Mouse (Mus musculus) stomach, embryonic 14.5 days (tissue): Measurements from ENCODE around the gene Itga2. TPM values are rescaled to one million over a fixed set of nuclear protein-coding genes. Genes with fewer than 3 reads are reported as not detected.

Experiments
- ATAC-seq: fragments of 200-750 bp; cut with Nextera tagmentation; 2 replicates; pipeline ENCODE4 v1.8.0; 2017; ENCODE audit warnings: low read depth, moderate TSS enrichment; ENCODE audit not compliant: insufficient number of reproducible peaks, insufficient read depth, low FRiP score
- H3K27ac ChIP-seq: fragments of 300-500 bp; sonication (generic); 2 replicates; pipeline ENCODE4 v1.5.1; 2014; ENCODE audit warnings: mild to moderate bottlenecking, low read length, moderate library complexity, mixed read lengths
- H3K27me3 ChIP-seq: fragments of 300-500 bp; sonication (generic); 2 replicates; pipeline ENCODE4 v1.6.1; 2014; ENCODE audit warnings: low read length, control low read depth, mixed read lengths; ENCODE audit not compliant: control insufficient read depth, insufficient read depth
- H3K36me3 ChIP-seq: fragments of 300-500 bp; sonication (generic); 2 replicates; pipeline ENCODE4 v1.6.1; 2014; ENCODE audit warnings: mild to moderate bottlenecking, control low read depth, low read length, moderate library complexity, mixed read lengths; ENCODE audit not compliant: control insufficient read depth, insufficient read depth
- H3K4me1 ChIP-seq: fragments of 300-500 bp; sonication (generic); 2 replicates; pipeline ENCODE4 v1.6.1; 2014; ENCODE audit warnings: low read length, control low read depth, mixed read lengths; ENCODE audit not compliant: control insufficient read depth, insufficient read depth
- H3K4me2 ChIP-seq: fragments of 300-500 bp; sonication (generic); replicated peaks from 2 replicates; pipeline ENCODE4 v1.6.1; 2014; ENCODE audit warnings: low read depth, low read length, control low read depth
- H3K4me3 ChIP-seq: fragments of 300-500 bp; sonication (generic); 2 replicates; pipeline ENCODE4 v1.5.1; 2014; ENCODE audit warnings: low read depth, low read length, control low read depth
- H3K9ac ChIP-seq: fragments of 300-500 bp; sonication (generic); replicated peaks from 2 replicates; pipeline ENCODE4 v1.6.1; 2014; ENCODE audit warnings: low read depth, mild to moderate bottlenecking, control low read depth, low read length, moderate library complexity, mixed read lengths
- H3K9me3 ChIP-seq: fragments of 300-500 bp; sonication (generic); 2 replicates; pipeline ENCODE4 v1.6.1; 2016; ENCODE audit warnings: low read depth, low read length, control low read depth; ENCODE audit not compliant: control insufficient read depth
- WGBS: fragments of 180-500 bp; shearing (Covaris S2); extraction: QIAGEN DNeasy Blood & Tissue Kit; methylation state at CpG from one replicate; pipeline ENCODE4 v1.1.7; 2014; 5-methylcytosine and 5-hydroxymethylcytosine counted together
- polyA plus RNA-seq: library from polyadenylated mRNA; unstranded; fragments of >200 nt; fragmentation: Nextera tagmentation; extraction: Ambion mirVana; gene quantifications from 2 replicates; pipeline ENCODE4 v1.2.1, GENCODE M21; 2014

The Itga2 gene
- polyA plus RNA-seq, 1 experiment from 2014 or later: 9.2 TPM

GRCm38 (mm10) chr13:114895896-114896295 is 36.0 kb downstream of the Itga2 start:
- ATAC-seq: 0 out of 2 replicates have a peak, but pooled peaks have one; percentile 23
- H3K27me3 ChIP-seq: no peaks in the 10 kb centered on the region
- H3K27ac ChIP-seq: no peak overlapping the region
- no peak overlapping the region for H3K4me2 ChIP-seq
- no peak overlapping the region for H3K9ac ChIP-seq
- H3K36me3 ChIP-seq: no peaks in the 10 kb centered on the region
- no peaks in the 10 kb centered on the region for H3K9me3 ChIP-seq
- WGBS: 61% methylated on average over 7 of the region's 7 CpGs
- no peaks in the 10 kb centered on the region for H3K4me1 ChIP-seq
- H3K4me3 ChIP-seq: no peak overlapping the region

DNA sequence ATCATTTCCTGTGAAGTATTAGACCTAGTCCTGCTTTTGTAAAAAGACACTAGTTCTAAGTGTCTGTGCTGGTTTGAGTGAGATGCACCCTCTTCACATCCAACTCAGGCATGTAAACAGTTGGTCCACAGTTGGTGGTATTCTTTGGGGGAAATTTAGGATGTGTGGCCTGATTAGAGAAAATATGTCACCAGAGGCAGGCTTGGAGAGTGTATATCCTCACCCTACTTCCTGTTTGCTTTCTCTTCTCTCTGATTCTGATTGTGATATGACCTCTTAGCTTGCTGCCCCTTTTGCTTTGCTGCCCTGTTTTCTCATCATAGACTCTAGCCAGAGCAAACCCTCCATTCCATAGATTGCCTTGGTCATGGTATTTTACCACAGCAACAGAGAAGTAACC is 37.2 kb downstream of the Itga2 start:
- ATAC-seq: no peak

DNA sequence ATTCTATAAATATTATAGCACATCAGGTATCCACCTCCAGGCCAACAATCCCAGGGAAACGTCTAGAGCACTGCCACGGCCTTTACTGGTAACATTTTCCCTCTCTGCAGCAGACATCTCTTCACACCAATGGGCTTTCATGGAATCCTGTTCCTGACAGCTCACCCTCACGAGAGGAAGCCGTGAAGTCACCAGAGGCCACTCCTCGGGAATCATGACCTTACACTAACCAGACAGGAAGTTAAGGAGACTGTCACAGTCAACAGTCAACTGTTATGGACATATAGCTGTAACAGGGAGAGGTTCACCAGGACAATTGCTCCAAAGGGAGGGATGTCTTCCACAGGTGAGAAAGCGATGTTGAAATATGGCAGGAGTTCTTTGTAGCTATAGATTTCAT is 40.2 kb downstream of the Itga2 start:
- Histone ChIP-seq H3K27ac (no peak overlapping the region), H3K4me2 (no peak overlapping the region), H3K9me3 (no peaks in the 10 kb centered on the region), H3K9ac (no peak overlapping the region), H3K4me3 (no peak overlapping the region), H3K27me3 (no peaks in the 10 kb centered on the region), H3K4me1 (no peaks in the 10 kb centered on the region), H3K36me3 (no peaks in the 10 kb centered on the region)
- no peak for ATAC-seq
- WGBS: 55% methylated on average over 6 of the region's 6 CpGs

More for the DNA sequence above, 37.2 kb downstream of the Itga2 start:
- Histone ChIP-seq H3K4me1 (no peaks in the 10 kb centered on the region), H3K27me3 (no peaks in the 10 kb centered on the region), H3K4me2 (no peak overlapping the region), H3K9me3 (no peaks in the 10 kb centered on the region), H3K4me3 (no peak overlapping the region), H3K9ac (no peak overlapping the region), H3K36me3 (no peaks in the 10 kb centered on the region), H3K27ac (no peak overlapping the region)

GRCm38 (mm10) chr13:114887695-114888094 is 44.2 kb downstream of the Itga2 start:
- Histone ChIP-seq H3K4me2 (no peak overlapping the region), H3K36me3 (no peaks in the 10 kb centered on the region), H3K9me3 (no peaks in the 10 kb centered on the region), H3K4me1 (no peaks in the 10 kb centered on the region), H3K27me3 (no peaks in the 10 kb centered on the region), H3K27ac (no peak overlapping the region), H3K9ac (no peak overlapping the region), H3K4me3 (no peak overlapping the region)
- WGBS: 76% methylated on average over 6 of the region's 6 CpGs
- no peak for ATAC-seq

- ATAC-seq: no peak
These were observed 44.6 kb downstream of the Itga2 start for GRCm38 (mm10) chr13:114887293-114887692.

DNA sequence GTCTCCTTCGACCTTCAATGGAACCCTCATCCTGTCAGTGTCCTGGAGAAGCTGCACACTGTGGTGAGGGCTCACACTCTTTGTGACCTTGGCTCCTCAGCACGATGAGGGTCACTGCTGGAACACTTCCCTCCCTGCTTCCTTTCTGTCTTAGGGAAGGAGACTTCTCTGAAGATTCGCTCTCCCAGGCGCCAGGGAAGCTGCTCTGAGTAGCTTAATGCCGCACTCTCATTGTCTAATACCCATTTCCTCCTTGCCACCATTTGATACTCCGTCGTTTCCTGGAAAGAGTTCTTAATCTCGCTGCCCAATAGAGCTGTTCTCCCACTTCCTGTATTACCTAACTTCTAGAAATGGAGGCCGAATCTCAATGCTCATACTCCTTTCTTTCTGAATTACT is 46.7 kb downstream of the Itga2 start:
- Histone ChIP-seq H3K9me3 (no peaks in the 10 kb centered on the region), H3K9ac (no peak overlapping the region), H3K27ac (no peak overlapping the region), H3K36me3 (no peaks in the 10 kb centered on the region), H3K4me1 (no peaks in the 10 kb centered on the region), H3K4me2 (no peak overlapping the region), H3K4me3 (no peak overlapping the region), H3K27me3 (no peaks in the 10 kb centered on the region)
- 65% methylated on average over 9 of the region's 9 CpGs for WGBS
- no peak for ATAC-seq

More at GRCm38 (mm10) chr13:114887293-114887692, 44.6 kb downstream of the Itga2 start:
- Histone ChIP-seq H3K9me3 (no peaks in the 10 kb centered on the region), H3K27me3 (no peaks in the 10 kb centered on the region), H3K36me3 (no peaks in the 10 kb centered on the region), H3K27ac (no peak overlapping the region), H3K4me1 (no peaks in the 10 kb centered on the region), H3K4me2 (no peak overlapping the region), H3K9ac (no peak overlapping the region), H3K4me3 (no peak overlapping the region)
- WGBS: 84% methylated on average over 4 of the region's 4 CpGs

DNA sequence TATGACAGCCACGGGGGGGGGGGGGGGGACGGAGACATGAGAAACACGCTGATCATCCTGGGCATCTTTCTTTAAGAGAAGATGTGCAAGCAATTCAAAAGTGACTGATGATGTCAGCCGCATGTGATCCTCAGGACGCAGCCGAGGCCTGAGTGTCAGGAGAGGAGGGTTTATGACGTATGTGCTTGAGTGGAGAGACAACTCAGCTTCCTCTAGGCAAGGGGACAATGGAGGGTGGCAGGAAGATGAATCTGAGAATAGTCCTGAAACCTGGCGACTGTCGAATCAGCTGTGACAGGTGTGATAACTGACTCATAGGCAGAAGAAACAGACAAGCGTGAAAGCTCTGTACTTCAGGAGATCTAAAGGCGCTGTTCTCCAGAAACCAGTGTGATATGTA is 53.2 kb downstream of the Itga2 start:
- H3K9ac ChIP-seq: no peak overlapping the region
- no peak overlapping the region for H3K27ac ChIP-seq
- no peaks in the 10 kb centered on the region for H3K36me3 ChIP-seq
- WGBS: 66% methylated on average over 10 of the region's 11 CpGs
- no peaks in the 10 kb centered on the region for H3K27me3 ChIP-seq
- ATAC-seq: no peak
- H3K9me3 ChIP-seq: no peaks in the 10 kb centered on the region
- H3K4me1 ChIP-seq: no peaks in the 10 kb centered on the region
- no peak overlapping the region for H3K4me3 ChIP-seq
- H3K4me2 ChIP-seq: no peak overlapping the region

DNA sequence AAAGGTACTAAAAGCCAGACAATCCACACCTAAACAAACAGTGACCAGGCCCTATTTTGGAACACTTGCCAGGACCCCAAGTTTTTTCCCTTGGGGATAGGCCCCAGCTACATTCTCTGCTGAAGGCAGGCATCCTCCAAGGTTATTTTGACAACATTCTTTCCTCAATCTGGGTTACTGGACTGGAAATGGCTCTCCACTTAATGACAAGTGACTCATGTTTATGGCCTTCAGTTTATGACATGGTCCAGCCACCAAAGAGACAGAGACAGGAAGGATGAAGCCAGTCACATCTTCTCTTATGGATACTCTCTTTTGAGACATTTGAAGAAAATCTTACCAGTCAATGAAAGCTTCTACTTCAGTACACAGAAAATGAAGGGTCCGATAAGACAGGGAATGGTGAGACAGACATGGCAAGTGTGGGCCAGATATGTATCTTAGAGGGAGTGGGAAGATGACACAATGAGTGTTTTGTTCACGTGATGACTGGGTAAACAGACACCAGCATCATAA is 55.8 kb downstream of the Itga2 start:
- H3K9ac ChIP-seq: no peak overlapping the region
- H3K4me1 ChIP-seq: no peaks in the 10 kb centered on the region
- no peaks in the 10 kb centered on the region for H3K36me3 ChIP-seq
- no peak overlapping the region for H3K4me2 ChIP-seq
- H3K4me3 ChIP-seq: no peak overlapping the region
- 87% methylated on average over 2 of the region's 2 CpGs for WGBS
- no peaks in the 10 kb centered on the region for H3K9me3 ChIP-seq
- ATAC-seq: no peak
- no peak overlapping the region for H3K27ac ChIP-seq
- H3K27me3 ChIP-seq: no peaks in the 10 kb centered on the region

DNA sequence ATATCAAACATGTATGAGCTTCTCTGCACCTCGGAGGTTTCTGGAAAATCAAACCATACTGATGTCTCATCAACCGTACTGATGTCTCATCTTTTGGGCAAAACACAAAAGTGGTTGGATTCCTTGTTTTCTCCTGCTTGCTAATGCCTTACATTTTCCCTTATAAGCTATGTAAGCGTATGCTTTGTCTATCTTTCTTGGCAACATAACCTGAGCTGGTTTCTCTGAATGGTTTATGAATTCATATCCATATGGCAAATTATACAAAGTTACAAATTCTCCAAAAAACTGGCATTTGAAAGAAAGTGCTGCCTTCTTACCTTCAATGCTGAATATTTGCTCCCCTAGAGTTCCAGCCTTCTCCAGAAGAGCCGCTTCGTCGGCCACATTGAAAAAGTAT is 57.2 kb downstream of the Itga2 start:
- no peak overlapping the region for H3K9ac ChIP-seq
- no peaks in the 10 kb centered on the region for H3K4me1 ChIP-seq
- no peak overlapping the region for H3K4me3 ChIP-seq
- ATAC-seq: no peak
- H3K9me3 ChIP-seq: no peaks in the 10 kb centered on the region; the same call in 1 of the 2 replicates
- H3K27ac ChIP-seq: no peak overlapping the region
- no peaks in the 10 kb centered on the region for H3K36me3 ChIP-seq
- 79% methylated on average over 6 of the region's 6 CpGs for WGBS
- no peak overlapping the region for H3K4me2 ChIP-seq
- no peaks in the 10 kb centered on the region for H3K27me3 ChIP-seq
